Mouse (Mus musculus) ovary, postnatal 36 days (tissue): ENCODE data around the gene Hsf2.
"Not testable (repeated sequence)": the region's sequence is repeated elsewhere in the genome, so short reads cannot be mapped to it uniquely, and the experiment has no call there.

Experiments
- DNase-seq: peaks from one replicate; pipeline ENCODE4 v3.0.0; 2022; ENCODE audit warnings: low spot score, mixed read lengths

Gene Hsf2

DNA sequence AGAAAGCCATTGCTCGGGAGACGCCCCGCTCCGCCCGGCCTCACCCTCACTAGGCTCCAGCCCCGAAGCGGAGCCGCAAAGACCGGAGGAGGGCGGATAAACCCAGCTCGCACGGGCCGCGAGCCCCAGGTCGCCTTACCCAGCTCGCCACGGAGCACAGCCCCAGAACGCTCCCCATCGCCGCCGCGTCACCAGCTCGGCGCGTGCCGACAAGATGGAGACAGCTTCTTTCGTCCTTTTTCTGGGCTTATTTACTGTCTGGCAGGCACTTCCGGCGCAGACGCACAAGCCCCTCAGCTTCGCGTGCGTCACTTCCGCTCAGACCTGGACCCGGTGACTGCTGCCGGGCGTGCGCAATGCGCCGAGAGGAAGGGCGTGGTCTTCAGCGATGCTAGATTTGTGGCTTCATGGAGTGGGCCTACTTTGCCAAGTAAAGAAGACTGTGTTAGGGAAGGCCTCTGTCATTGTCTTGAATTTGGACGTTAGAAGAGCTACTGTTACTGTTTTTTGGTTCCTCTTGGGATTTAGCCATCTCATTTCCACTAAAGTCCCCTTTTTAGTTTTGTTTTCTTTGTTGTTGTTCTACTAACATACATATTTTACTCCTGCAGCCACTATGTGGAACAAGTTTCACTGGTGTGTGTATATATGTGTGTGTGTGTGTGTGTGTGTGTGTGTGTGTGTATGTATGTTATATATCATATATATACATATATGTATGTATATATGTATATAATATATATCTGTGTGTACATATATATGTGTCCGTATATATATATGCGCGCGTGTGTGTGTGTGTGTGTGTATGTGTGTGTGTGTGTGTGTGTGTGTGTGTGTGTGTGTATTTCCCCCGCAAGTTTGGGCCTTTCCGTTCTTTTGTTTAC is 46.3 kb downstream of the Hsf2 start, which contains the start of gene Serinc1:
Gene Serinc1 (minus strand): TSS at position 313 of the 884 bp plus-strand sequence.
- peak; percentile 90 for DNase-seq

- not testable (repeated sequence) for DNase-seq
Observed at GRCm38 (mm10) chr10:57543890-57544289, 57.7 kb downstream of the Hsf2 start.

DNA sequence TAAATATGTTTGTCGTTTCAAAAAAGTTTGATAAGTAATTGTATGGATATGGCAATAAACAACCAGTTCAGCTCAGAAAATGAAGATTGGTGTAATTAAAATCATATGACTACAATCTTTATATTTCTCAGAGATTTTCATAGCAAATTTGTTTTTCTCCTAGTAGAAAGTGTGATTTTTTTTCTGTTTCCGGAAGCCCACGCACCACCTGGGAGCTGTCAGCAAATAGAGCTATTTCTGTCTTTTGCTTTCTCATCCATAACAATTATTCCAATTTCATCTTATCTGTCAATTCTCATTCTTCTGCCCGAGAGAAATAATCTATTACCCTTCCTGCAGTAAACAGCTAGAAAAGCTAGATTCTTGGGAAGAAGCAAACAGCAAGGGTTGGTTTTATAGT is 63.4 kb downstream of the Hsf2 start:
- DNase-seq, result no peak

GRCm38 (mm10) chr10:57553719-57554118 is 67.5 kb downstream of the Hsf2 start:
- no peak for DNase-seq

- DNase-seq, result no peak
Observed at GRCm38 (mm10) chr10:57557597-57557996, 71.4 kb downstream of the Hsf2 start.
